Mouse (Mus musculus): ENCODE measurements around the gene Klf9. TPM values are rescaled to one million over a fixed set of nuclear protein-coding genes. Genes with fewer than 3 reads are reported as not detected.

Gene Klf9
- total RNA-seq (2014; fragmentation: Nextera tagmentation) (22.9 and 24.6 TPM in 2 replicates), total RNA-seq (2017) (19.9 and 25.0 TPM in 2 replicates)

- peak; percentile 83 for ATAC-seq (replicated peaks; ENCODE audit: low FRiP score, low TSS enrichment, poor library complexity, severe bottlenecking)
Measured at GRCm38 (mm10) chr19:23140689-23141317, at the start of gene Klf9. Gene Klf9 (plus strand): TSS chr19:23141226.

- no peak for ATAC-seq (replicated peaks; ENCODE audit: low FRiP score, low TSS enrichment, poor library complexity, severe bottlenecking)
Measured at GRCm38 (mm10) chr19:23091586-23091985, 49.4 kb upstream of the Klf9 start.

- no peak for ATAC-seq (replicated peaks; ENCODE audit: low FRiP score, low TSS enrichment, poor library complexity, severe bottlenecking)
Measured at GRCm38 (mm10) chr19:23093548-23093947, 47.5 kb upstream of the Klf9 start.

GRCm38 (mm10) chr19:23094906-23095305, 46.1 kb upstream of the Klf9 start:
- ATAC-seq (replicated peaks; ENCODE audit: low FRiP score, low TSS enrichment, poor library complexity, severe bottlenecking) = no peak

- ATAC-seq (replicated peaks; ENCODE audit: low FRiP score, low TSS enrichment, poor library complexity, severe bottlenecking) = no peak
Measured at GRCm38 (mm10) chr19:23106859-23107258, 34.2 kb upstream of the Klf9 start.

GRCm38 (mm10) chr19:23107335-23107734, 33.7 kb upstream of the Klf9 start:
- ATAC-seq (replicated peaks; ENCODE audit: low FRiP score, low TSS enrichment, poor library complexity, severe bottlenecking) = no peak

GRCm38 (mm10) chr19:23121875-23122274, 19.2 kb upstream of the Klf9 start:
- no peak for ATAC-seq (replicated peaks; ENCODE audit: low FRiP score, low TSS enrichment, poor library complexity, severe bottlenecking)

GRCm38 (mm10) chr19:23124023-23124550, 16.9 kb upstream of the Klf9 start:
- ATAC-seq (replicated peaks; ENCODE audit: low FRiP score, low TSS enrichment, poor library complexity, severe bottlenecking) = no peak

GRCm38 (mm10) chr19:23125227-23126150, 15.5 kb upstream of the Klf9 start:
- no peak for ATAC-seq (replicated peaks; ENCODE audit: low FRiP score, low TSS enrichment, poor library complexity, severe bottlenecking)

GRCm38 (mm10) chr19:23129908-23130307, 11.1 kb upstream of the Klf9 start:
- ATAC-seq (replicated peaks; ENCODE audit: low FRiP score, low TSS enrichment, poor library complexity, severe bottlenecking) = peak; percentile 79

- no peak for ATAC-seq (replicated peaks; ENCODE audit: low FRiP score, low TSS enrichment, poor library complexity, severe bottlenecking)
Measured at GRCm38 (mm10) chr19:23132106-23132635, 8.9 kb upstream of the Klf9 start.

GRCm38 (mm10) chr19:23132720-23133426, 8.2 kb upstream of the Klf9 start:
- no peak for ATAC-seq (replicated peaks; ENCODE audit: low FRiP score, low TSS enrichment, poor library complexity, severe bottlenecking)

GRCm38 (mm10) chr19:23133427-23134094, 7.5 kb upstream of the Klf9 start:
- no peak for ATAC-seq (replicated peaks; ENCODE audit: low FRiP score, low TSS enrichment, poor library complexity, severe bottlenecking)

- peak; percentile 58 for ATAC-seq (replicated peaks; ENCODE audit: low FRiP score, low TSS enrichment, poor library complexity, severe bottlenecking)
Measured at GRCm38 (mm10) chr19:23134095-23134440, 7.0 kb upstream of the Klf9 start.

- peak; percentile 23 for ATAC-seq (replicated peaks; ENCODE audit: low FRiP score, low TSS enrichment, poor library complexity, severe bottlenecking)
Measured at GRCm38 (mm10) chr19:23134441-23135301, 6.4 kb upstream of the Klf9 start.

- peak; percentile 56 for ATAC-seq (replicated peaks; ENCODE audit: low FRiP score, low TSS enrichment, poor library complexity, severe bottlenecking)
Measured at GRCm38 (mm10) chr19:23135349-23136201, 5.5 kb upstream of the Klf9 start.

- ATAC-seq (replicated peaks; ENCODE audit: low FRiP score, low TSS enrichment, poor library complexity, severe bottlenecking) = no peak
Measured at GRCm38 (mm10) chr19:23136202-23136850, 4.7 kb upstream of the Klf9 start.

All from megakaryocyte-erythroid progenitor cell, adult 5-6 weeks (primary cell).